Mouse (Mus musculus): ENCODE measurements around the gene Zfp423.

Gene Zfp423

GRCm38 (mm10) chr8:87959320-87959920 lies at the start of gene Zfp423:
Gene Zfp423, minus strand, starts transcription at chr8:87959595.
- DNase-seq (ENCODE audit: low spot score): peak; percentile 63

GRCm38 (mm10) chr8:88006811-88007210 lies 47.4 kb upstream of the Zfp423 start:
- no peak for DNase-seq (ENCODE audit: low spot score)

- DNase-seq (ENCODE audit: low spot score): no peak
Measured at GRCm38 (mm10) chr8:87984778-87985177, 25.4 kb upstream of the Zfp423 start.

- DNase-seq (ENCODE audit: low spot score): no peak
Measured at GRCm38 (mm10) chr8:87984032-87984431, 24.6 kb upstream of the Zfp423 start.

GRCm38 (mm10) chr8:87982936-87983335 lies 23.5 kb upstream of the Zfp423 start:
- DNase-seq (ENCODE audit: low spot score): no peak

GRCm38 (mm10) chr8:87975466-87975809 lies 16.0 kb upstream of the Zfp423 start:
- no peak for DNase-seq (ENCODE audit: low spot score)

- peak; percentile 74 for DNase-seq (ENCODE audit: low spot score)
Measured at GRCm38 (mm10) chr8:87974759-87975465, 15.5 kb upstream of the Zfp423 start.

- DNase-seq (ENCODE audit: low spot score): no peak
Measured at GRCm38 (mm10) chr8:87974122-87974758, 14.8 kb upstream of the Zfp423 start.

GRCm38 (mm10) chr8:87967866-87968620 lies 8.6 kb upstream of the Zfp423 start:
- no peak for DNase-seq (ENCODE audit: low spot score)

GRCm38 (mm10) chr8:87967057-87967820 lies 7.8 kb upstream of the Zfp423 start:
- DNase-seq (ENCODE audit: low spot score): no peak

GRCm38 (mm10) chr8:87962514-87963225 lies 3.3 kb upstream of the Zfp423 start:
- DNase-seq (ENCODE audit: low spot score): peak; percentile 54

GRCm38 (mm10) chr8:87961680-87962513 lies 2.5 kb upstream of the Zfp423 start:
- peak; percentile 78 for DNase-seq (ENCODE audit: low spot score)

- DNase-seq (ENCODE audit: low spot score): peak; percentile 74
Measured at GRCm38 (mm10) chr8:87961108-87961507, 1.7 kb upstream of the Zfp423 start.

GRCm38 (mm10) chr8:87960061-87960749 lies 810 bp upstream of the Zfp423 start:
- DNase-seq (ENCODE audit: low spot score): peak; percentile 84

- DNase-seq (ENCODE audit: low spot score): peak; percentile 76
Measured at GRCm38 (mm10) chr8:87958451-87959319, 710 bp downstream of the Zfp423 start.

GRCm38 (mm10) chr8:87957871-87958450 lies 1.4 kb downstream of the Zfp423 start:
- peak; percentile 57 for DNase-seq (ENCODE audit: low spot score)

- DNase-seq (ENCODE audit: low spot score): no peak
Measured at GRCm38 (mm10) chr8:87956001-87956400, 3.4 kb downstream of the Zfp423 start.

GRCm38 (mm10) chr8:87953473-87953872 lies 5.9 kb downstream of the Zfp423 start:
- no peak for DNase-seq (ENCODE audit: low spot score)

Measured in testis, postnatal 10 days (tissue).